Mouse (Mus musculus): ENCODE measurements around the gene Ugt2b37. TPM values are rescaled to one million over a fixed set of nuclear protein-coding genes. Genes with fewer than 3 reads are reported as not detected.
"Not testable (repeated sequence)": the region's sequence is repeated elsewhere in the genome, so short reads cannot be mapped to it uniquely, and the experiment has no call there.

The Ugt2b37 gene
- total RNA-seq (2015; ENCODE audit: low replicate concordance) (not detected in 2 replicates), total RNA-seq (2017; ENCODE audit: low replicate concordance) (not detected in 2 replicates)

GRCm38 (mm10) chr5:87254676-87255075 lies at the start of gene Ugt2b37:
Ugt2b37 (minus strand) TSS chr5:87254804.
- ATAC-seq (replicated peaks; ENCODE audit: low FRiP score, poor library complexity, severe bottlenecking): not testable (repeated sequence)

- not testable (repeated sequence) for ATAC-seq (replicated peaks; ENCODE audit: low FRiP score, poor library complexity, severe bottlenecking)
Observed at GRCm38 (mm10) chr5:87286180-87286579, 31.6 kb upstream of the Ugt2b37 start.

- ATAC-seq (replicated peaks; ENCODE audit: low FRiP score, poor library complexity, severe bottlenecking): not testable (repeated sequence)
Observed at GRCm38 (mm10) chr5:87275986-87276385, 21.4 kb upstream of the Ugt2b37 start.

GRCm38 (mm10) chr5:87275581-87275980 lies 21.0 kb upstream of the Ugt2b37 start:
- no peak for ATAC-seq (replicated peaks; ENCODE audit: low FRiP score, poor library complexity, severe bottlenecking)

- no peak for ATAC-seq (replicated peaks; ENCODE audit: low FRiP score, poor library complexity, severe bottlenecking)
Observed at GRCm38 (mm10) chr5:87255831-87256230, 1.2 kb upstream of the Ugt2b37 start.

GRCm38 (mm10) chr5:87242140-87242539 lies 12.5 kb downstream of the Ugt2b37 start:
- ATAC-seq (replicated peaks; ENCODE audit: low FRiP score, poor library complexity, severe bottlenecking): not testable (repeated sequence)

- ATAC-seq (replicated peaks; ENCODE audit: low FRiP score, poor library complexity, severe bottlenecking): not testable (repeated sequence)
Observed at GRCm38 (mm10) chr5:87196430-87196829, 58.2 kb downstream of the Ugt2b37 start.

Other genes starting within 250 kb of the Ugt2b37 start
- gene Ugt2b36, start 162.2 kb downstream of the Ugt2b37 start, total RNA-seq (2015; ENCODE audit: low replicate concordance): not detected in 2 replicates
- not detected in 2 replicates for gene Ugt2b36, start 162.2 kb downstream of the Ugt2b37 start, total RNA-seq (2017; ENCODE audit: low replicate concordance)
- not detected in 2 replicates for gene Ugt2b5, start 114.5 kb downstream of the Ugt2b37 start, total RNA-seq (2015; ENCODE audit: low replicate concordance)
- not detected in 2 replicates for gene Ugt2b5, start 114.5 kb downstream of the Ugt2b37 start, total RNA-seq (2017; ENCODE audit: low replicate concordance)
- gene Ugt2a3, start 82.4 kb upstream of the Ugt2b37 start, total RNA-seq (2015; ENCODE audit: low replicate concordance): not detected in 2 replicates
- not detected in 2 replicates for gene Ugt2a3, start 82.4 kb upstream of the Ugt2b37 start, total RNA-seq (2017; ENCODE audit: low replicate concordance)
- not detected in 2 replicates for gene Ugt2b38, start 169.4 kb upstream of the Ugt2b37 start, total RNA-seq (2015; ENCODE audit: low replicate concordance)
- gene Ugt2b38, start 169.4 kb upstream of the Ugt2b37 start, total RNA-seq (2017; ENCODE audit: low replicate concordance): not detected in 2 replicates
- gene Ugt2a2, start 227.5 kb upstream of the Ugt2b37 start, total RNA-seq (2015; ENCODE audit: low replicate concordance): not detected in 2 replicates
- not detected in 2 replicates for gene Ugt2a2, start 227.5 kb upstream of the Ugt2b37 start, total RNA-seq (2017; ENCODE audit: low replicate concordance)
- not detected in 2 replicates for gene Gm43638, start 232.0 kb upstream of the Ugt2b37 start, total RNA-seq (2015; ENCODE audit: low replicate concordance)
- not detected in 2 replicates for gene Gm43638, start 232.0 kb upstream of the Ugt2b37 start, total RNA-seq (2017; ENCODE audit: low replicate concordance)
- not detected in 2 replicates for gene Ugt2a1, start 236.1 kb upstream of the Ugt2b37 start, total RNA-seq (2015; ENCODE audit: low replicate concordance)
- gene Ugt2a1, start 236.1 kb upstream of the Ugt2b37 start, total RNA-seq (2017; ENCODE audit: low replicate concordance): not detected in 2 replicates

All from erythroblast, adult 5-6 weeks (primary cell).